Mouse (Mus musculus) liver, embryonic 12.5 days (tissue): ENCODE results near the gene Sh3pxd2a. TPM values are rescaled to one million over a fixed set of nuclear protein-coding genes. Genes with fewer than 3 reads are reported as not detected.

Experiments used
- ATAC-seq: fragments of 200-750 bp; cut with Nextera tagmentation; 2 replicates; pipeline ENCODE4 v1.8.0; 2017; ENCODE audit warnings: moderate number of reproducible peaks, mild to moderate bottlenecking, moderate library complexity
- H3K27ac ChIP-seq: fragments of 300-500 bp; sonication (generic); 2 replicates; pipeline ENCODE4 v1.5.1; 2016; ENCODE audit warnings: mild to moderate bottlenecking
- H3K27me3 ChIP-seq: fragments of 300-500 bp; sonication (generic); replicated peaks from 2 replicates; pipeline ENCODE4 v1.6.1; 2016; ENCODE audit warnings: mild to moderate bottlenecking, moderate library complexity
- H3K36me3 ChIP-seq: fragments of 300-500 bp; sonication (generic); 2 replicates; pipeline ENCODE4 v1.6.1; 2016; ENCODE audit warnings: mild to moderate bottlenecking, moderate library complexity
- H3K4me1 ChIP-seq: fragments of 300-500 bp; sonication (generic); 2 replicates; pipeline ENCODE4 v1.6.1; 2016
- H3K4me2 ChIP-seq: fragments of 300-500 bp; sonication (generic); 2 replicates; pipeline ENCODE4 v1.6.1; 2016; ENCODE audit warnings: mild to moderate bottlenecking, moderate library complexity
- H3K4me3 ChIP-seq: fragments of 300-500 bp; sonication (generic); 2 replicates; pipeline ENCODE4 v1.5.1; 2016; ENCODE audit warnings: mild to moderate bottlenecking, moderate library complexity
- H3K9ac ChIP-seq: fragments of 300-500 bp; sonication (generic); 2 replicates; pipeline ENCODE4 v1.6.1; 2016; ENCODE audit warnings: mild to moderate bottlenecking, moderate library complexity
- H3K9me3 ChIP-seq: fragments of 300-500 bp; sonication (generic); replicated peaks from 2 replicates; pipeline ENCODE4 v1.6.1; 2016; ENCODE audit warnings: mild to moderate bottlenecking, moderate library complexity
- WGBS: fragments of 180-500 bp; shearing (Covaris S2); methylation state at CpG from one replicate; pipeline ENCODE4 v1.1.7; 2016; ENCODE audit not compliant: insufficient replicate concordance; 5-methylcytosine and 5-hydroxymethylcytosine counted together
- polyA plus RNA-seq: library from polyadenylated mRNA; unstranded; fragments of >200 nt; fragmentation: Nextera tagmentation; extraction: Ambion mirVana; gene quantifications from 2 replicates; pipeline ENCODE4 v1.2.1, GENCODE M21; 2016

Sh3pxd2a gene
- polyA plus RNA-seq, 1 experiment from 2014 or later: 1.1 TPM

DNA sequence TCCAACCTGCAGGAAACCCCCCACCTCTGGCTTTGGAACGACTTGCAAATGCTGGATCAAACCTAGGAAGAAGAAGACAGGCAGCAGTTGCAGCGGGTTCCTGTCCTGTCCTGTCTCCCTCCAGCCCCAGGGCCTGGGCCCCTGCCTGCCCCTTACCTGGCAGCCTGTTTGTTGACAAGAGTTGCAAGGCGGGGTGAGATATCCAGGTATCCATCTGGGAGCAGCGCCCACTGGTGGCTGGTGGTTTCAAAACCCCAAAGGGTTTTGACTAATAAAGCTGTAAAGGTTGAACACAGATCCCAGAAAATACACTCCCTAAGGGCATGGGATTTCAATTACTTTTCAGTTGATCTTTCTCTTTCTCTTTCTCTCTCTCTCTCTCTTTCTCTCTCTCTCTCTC, 24.0 kb upstream of the Sh3pxd2a start:
- no peak for ATAC-seq
- no peaks in the 10 kb centered on the region for H3K9me3 ChIP-seq
- H3K27ac ChIP-seq: no peak overlapping the region
- no peak overlapping the region for H3K9ac ChIP-seq
- no peak overlapping the region for H3K4me3 ChIP-seq
- WGBS: 32% methylated on average over 4 of the region's 4 CpGs
- peaks cover 4% of the 10 kb centered on the region; the same call in 1 of the 2 replicates for H3K27me3 ChIP-seq
- H3K4me1 ChIP-seq: peaks cover 5% of the 10 kb centered on the region; the same call in 1 of the 2 replicates
- H3K36me3 ChIP-seq: 0 out of 2 replicates have a peak, but pooled peaks cover 2% of the 10 kb centered on the region
- H3K4me2 ChIP-seq: no peak overlapping the region

DNA sequence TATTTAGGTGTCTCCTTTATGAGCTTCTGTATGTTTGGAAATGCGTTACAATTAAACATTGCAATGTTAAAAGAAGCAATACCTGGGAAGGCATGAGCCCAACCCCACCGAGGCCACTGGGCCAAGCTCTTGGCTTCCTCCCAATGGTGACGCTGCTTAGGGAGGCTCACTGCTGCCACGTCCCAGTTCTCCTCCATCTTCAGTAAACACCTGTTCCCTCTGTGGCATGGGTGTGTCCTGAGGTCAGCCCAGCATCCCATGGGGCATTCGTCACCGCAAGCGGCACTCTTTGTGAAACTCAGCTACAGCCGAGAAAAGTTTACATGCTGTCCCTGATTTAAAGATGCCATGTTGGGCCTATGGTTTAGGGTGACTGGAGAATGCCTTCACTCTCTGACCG, 23.4 kb upstream of the Sh3pxd2a start:
- Histone ChIP-seq H3K9me3 (no peaks in the 10 kb centered on the region), H3K9ac (no peak overlapping the region), H3K27ac (no peak overlapping the region), H3K36me3 (0 out of 2 replicates have a peak, but pooled peaks cover 2% of the 10 kb centered on the region), H3K4me1 (peaks cover 5% of the 10 kb centered on the region; the same call in 1 of the 2 replicates), H3K27me3 (no peaks in the 10 kb centered on the region; the same call in 1 of the 2 replicates), H3K4me2 (no peak overlapping the region), H3K4me3 (no peak overlapping the region)
- ATAC-seq: no peak
- 76% methylated on average over 9 of the region's 9 CpGs for WGBS

DNA sequence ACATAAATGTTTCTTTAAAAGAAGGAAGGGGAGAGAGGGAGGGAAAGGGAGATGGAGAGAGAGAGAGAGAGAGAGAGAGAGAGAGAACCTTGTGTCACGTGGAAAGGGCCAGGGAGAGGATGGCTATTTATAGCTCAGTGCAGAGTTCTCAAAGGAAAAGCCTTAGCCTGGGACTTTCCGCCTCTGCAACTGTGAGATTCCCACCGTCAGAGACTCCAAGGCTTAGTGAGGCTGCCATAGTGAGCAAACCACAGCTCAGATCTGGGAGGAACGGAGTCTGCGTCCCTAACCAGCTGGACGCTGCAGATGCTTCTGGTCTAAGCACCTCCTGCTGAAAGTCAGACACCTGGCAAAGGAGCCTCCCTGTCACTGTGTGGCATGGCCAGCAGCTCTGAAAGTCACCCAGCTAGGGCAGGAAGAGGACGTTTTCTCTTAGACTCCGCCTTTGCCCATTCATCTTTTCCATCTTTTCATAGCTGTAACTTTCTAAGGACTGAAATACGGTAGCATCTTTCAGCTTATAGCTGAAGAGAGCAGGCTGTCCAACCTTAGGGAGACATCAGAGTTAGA, 21.9 kb upstream of the Sh3pxd2a start:
- Histone ChIP-seq H3K9ac (no peak overlapping the region), H3K4me1 (0 out of 2 replicates have a peak, but pooled peaks cover 5% of the 10 kb centered on the region), H3K36me3 (0 out of 2 replicates have a peak, but pooled peaks cover 2% of the 10 kb centered on the region), H3K4me3 (no peak overlapping the region), H3K9me3 (0 out of 2 replicates have a peak, but pooled peaks cover 5% of the 10 kb centered on the region), H3K27ac (no peak overlapping the region), H3K4me2 (no peak overlapping the region), H3K27me3 (no peaks in the 10 kb centered on the region; the same call in 1 of the 2 replicates)
- ATAC-seq: no peak
- 23% methylated on average over 9 of the region's 9 CpGs for WGBS

DNA sequence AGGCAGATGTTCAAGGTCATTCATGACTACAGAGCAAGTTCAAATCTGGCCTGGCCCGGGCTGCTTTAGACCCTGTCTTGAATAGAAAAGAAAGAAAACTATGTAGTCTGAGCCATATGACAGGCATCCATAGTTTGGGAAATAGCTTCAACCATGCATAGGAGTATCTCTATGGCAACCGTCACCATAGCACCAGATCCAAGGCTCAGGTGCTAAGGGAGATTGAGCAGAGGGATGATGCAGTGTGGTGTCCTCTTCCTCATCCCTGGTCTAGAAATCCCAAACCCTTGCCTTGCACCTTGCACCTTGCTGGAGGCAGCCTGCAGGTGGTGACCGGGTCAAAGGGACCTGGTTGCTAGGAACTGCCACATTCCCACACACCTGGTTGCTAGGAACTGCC, 19.9 kb upstream of the Sh3pxd2a start:
- no peak overlapping the region for H3K4me2 ChIP-seq
- H3K4me1 ChIP-seq: 0 out of 2 replicates have a peak, but pooled peaks cover 5% of the 10 kb centered on the region
- no peaks in the 10 kb centered on the region for H3K36me3 ChIP-seq
- H3K4me3 ChIP-seq: no peak overlapping the region
- H3K27ac ChIP-seq: no peak overlapping the region
- no peak overlapping the region for H3K9ac ChIP-seq
- H3K27me3 ChIP-seq: no peaks in the 10 kb centered on the region; the same call in 1 of the 2 replicates
- ATAC-seq: no peak
- H3K9me3 ChIP-seq: 0 out of 2 replicates have a peak, but pooled peaks cover 5% of the 10 kb centered on the region
- WGBS: 75% methylated on average over 3 of the region's 3 CpGs

DNA sequence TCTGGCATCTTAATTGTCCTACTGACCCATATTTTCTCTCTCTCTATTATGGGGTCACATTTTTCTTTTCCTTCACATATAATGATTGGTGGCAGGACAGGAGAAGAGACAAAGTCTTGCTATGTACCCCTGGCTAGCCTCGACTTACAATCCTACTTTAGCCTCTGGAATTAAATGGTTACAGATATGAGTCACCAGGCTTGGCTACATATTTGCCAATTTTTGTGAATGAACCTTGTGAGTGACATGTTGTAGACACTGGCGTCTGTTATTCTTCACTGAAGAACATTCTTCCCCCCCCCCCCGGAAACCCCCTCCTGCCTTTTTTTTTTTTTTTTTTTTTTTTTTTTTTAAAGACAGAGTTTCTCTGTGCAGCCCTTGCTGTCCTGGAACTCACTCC, 19.1 kb upstream of the Sh3pxd2a start:
- no peak overlapping the region for H3K4me2 ChIP-seq
- 0 out of 2 replicates have a peak, but pooled peaks cover 5% of the 10 kb centered on the region for H3K4me1 ChIP-seq
- 69% methylated on average over 3 of the region's 3 CpGs for WGBS
- H3K27me3 ChIP-seq: no peaks in the 10 kb centered on the region; the same call in 1 of the 2 replicates
- no peak overlapping the region for H3K4me3 ChIP-seq
- no peak overlapping the region for H3K27ac ChIP-seq
- H3K36me3 ChIP-seq: no peaks in the 10 kb centered on the region
- no peak for ATAC-seq
- no peak overlapping the region for H3K9ac ChIP-seq
- H3K9me3 ChIP-seq: 0 out of 2 replicates have a peak, but pooled peaks cover 5% of the 10 kb centered on the region

DNA sequence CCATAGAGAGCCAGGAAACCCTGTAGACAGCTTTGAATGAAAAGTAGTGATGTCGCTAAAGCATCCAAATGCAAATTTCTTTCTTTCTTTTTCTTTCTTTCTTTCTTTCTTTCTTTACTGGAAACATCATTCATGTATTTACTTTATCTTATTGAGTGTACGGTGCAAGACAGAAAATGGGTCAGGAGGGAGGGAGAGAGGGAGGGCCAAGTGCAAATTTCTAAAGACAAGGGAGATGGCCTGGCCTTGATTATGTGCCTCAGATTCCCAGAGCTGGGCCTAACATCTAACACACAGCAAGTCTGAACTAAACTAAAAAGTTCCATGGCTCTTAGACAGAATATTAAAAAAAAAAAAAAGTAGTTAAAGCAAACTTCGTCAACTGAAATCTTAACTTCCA, 9.3 kb upstream of the Sh3pxd2a start:
- no peak overlapping the region for H3K9ac ChIP-seq
- no peaks in the 10 kb centered on the region for H3K36me3 ChIP-seq
- H3K27ac ChIP-seq: no peak overlapping the region
- H3K9me3 ChIP-seq: no peaks in the 10 kb centered on the region
- H3K4me2 ChIP-seq: no peak overlapping the region
- no peak overlapping the region for H3K4me3 ChIP-seq
- 67% methylated on average over 3 of the region's 3 CpGs for WGBS
- H3K27me3 ChIP-seq: peaks cover 9% of the 10 kb centered on the region; the same call in 1 of the 2 replicates
- H3K4me1 ChIP-seq: peaks cover 28% of the 10 kb centered on the region
- no peak for ATAC-seq

DNA sequence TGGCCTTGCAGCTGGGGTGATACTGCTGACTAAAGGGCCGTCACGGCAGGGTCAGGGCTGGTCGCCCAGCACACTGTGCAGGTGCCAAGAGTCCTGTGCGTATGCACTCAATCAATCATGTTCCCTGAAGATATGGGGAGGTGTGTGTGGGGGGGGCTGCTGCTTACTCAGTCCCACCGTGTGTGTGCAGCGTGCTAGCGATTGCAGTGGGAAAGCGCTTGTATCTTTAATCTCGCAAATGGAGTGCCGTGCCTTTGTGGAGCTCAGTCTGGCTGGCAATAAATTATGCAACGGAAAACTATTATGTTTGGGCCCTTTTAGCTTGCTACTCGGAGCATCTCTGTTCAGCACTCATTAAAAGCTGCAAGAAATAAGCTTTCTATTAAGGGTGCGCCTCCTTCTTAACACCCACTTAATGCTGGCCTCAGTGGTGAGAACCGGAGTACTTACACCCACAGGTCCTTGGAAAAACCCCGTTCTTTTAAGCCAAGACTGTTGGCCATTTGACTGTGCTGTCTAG, 8.7 kb upstream of the Sh3pxd2a start:
- Histone ChIP-seq H3K4me1 (peaks cover 33% of the 10 kb centered on the region), H3K9ac (no peak overlapping the region), H3K4me3 (no peak overlapping the region), H3K27me3 (peaks cover 9% of the 10 kb centered on the region; the same call in 1 of the 2 replicates), H3K4me2 (no peak overlapping the region), H3K36me3 (no peaks in the 10 kb centered on the region), H3K9me3 (no peaks in the 10 kb centered on the region), H3K27ac (no peak overlapping the region)
- 66% methylated on average over 15 of the region's 15 CpGs for WGBS
- ATAC-seq: no peak

DNA sequence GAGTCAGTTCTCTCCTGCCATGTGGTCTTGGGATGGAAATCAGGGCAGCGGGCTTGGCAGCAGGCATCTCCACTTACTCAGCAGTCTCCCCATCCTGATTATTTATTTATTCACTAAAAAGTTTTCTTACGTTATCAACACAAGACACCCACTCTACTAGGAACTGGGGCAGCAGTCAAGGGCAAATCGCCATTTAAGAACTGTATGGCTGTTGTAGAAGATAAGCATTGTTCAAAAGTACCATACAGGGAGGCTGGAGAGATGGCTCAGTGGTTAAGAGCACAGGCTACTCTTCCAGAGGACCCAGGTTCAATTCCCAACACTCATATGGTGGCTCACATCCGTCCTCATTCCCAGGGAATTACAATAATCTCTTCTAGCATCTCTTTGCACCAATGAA, 7.6 kb upstream of the Sh3pxd2a start:
- no peaks in the 10 kb centered on the region for H3K9me3 ChIP-seq
- H3K27ac ChIP-seq: no peak overlapping the region
- H3K4me1 ChIP-seq: peaks cover 33% of the 10 kb centered on the region
- ATAC-seq: peak; percentile 78
- WGBS: 32% methylated on average over 4 of the region's 4 CpGs
- no peak overlapping the region for H3K4me3 ChIP-seq
- no peaks in the 10 kb centered on the region for H3K36me3 ChIP-seq
- H3K27me3 ChIP-seq: peaks cover 9% of the 10 kb centered on the region; the same call in 1 of the 2 replicates
- H3K4me2 ChIP-seq: no peak overlapping the region
- no peak overlapping the region for H3K9ac ChIP-seq

DNA sequence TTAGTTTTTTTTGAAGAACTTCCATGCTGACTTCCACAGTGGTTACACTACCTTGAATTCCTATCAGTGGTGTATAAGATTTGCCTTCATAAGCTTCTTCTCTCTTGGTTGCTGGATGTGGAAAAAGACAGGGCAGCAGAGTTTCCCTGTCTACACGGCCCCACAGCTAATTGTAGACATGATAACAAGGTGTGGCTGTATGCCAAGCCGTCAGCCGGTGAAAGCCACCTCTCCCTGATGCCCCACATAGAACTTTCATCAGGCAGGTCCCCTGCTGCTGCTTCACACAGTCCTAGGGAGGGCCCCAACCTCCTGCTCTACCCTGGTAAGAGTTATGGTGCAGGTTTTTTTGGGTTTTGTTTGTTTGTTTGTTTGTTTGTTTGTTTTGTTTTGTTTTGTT, 4.5 kb upstream of the Sh3pxd2a start:
- Histone ChIP-seq H3K4me2 (no peak overlapping the region), H3K36me3 (no peaks in the 10 kb centered on the region), H3K27ac (no peak overlapping the region), H3K4me3 (no peak overlapping the region), H3K9ac (no peak overlapping the region), H3K4me1 (peaks cover 50% of the 10 kb centered on the region), H3K27me3 (peaks cover 24% of the 10 kb centered on the region), H3K9me3 (no peaks in the 10 kb centered on the region)
- WGBS: 41% methylated on average over 3 of the region's 3 CpGs
- ATAC-seq: no peak

DNA sequence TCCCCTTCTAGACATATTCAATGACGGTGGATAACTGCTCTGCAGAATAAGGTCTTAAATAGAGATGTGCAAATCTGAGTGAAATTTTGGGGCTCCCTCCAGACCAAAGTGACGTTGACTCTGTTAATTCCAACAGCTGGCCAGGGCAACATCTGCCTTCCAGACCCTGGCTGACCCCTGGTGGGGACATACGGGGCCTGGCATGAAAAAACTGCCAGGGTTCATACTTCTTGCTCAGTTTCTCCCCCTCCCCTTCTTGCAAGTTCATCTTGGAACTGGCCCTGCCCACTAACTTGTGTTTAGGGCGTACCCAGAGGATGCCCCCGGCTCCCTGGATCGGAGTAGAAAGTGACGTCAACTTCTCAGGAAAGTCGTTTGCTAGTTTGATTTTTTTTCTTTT, 2.6 kb upstream of the Sh3pxd2a start:
- no peak for ATAC-seq
- H3K27me3 ChIP-seq: peaks cover 38% of the 10 kb centered on the region
- WGBS: 80% methylated on average over 8 of the region's 8 CpGs

DNA sequence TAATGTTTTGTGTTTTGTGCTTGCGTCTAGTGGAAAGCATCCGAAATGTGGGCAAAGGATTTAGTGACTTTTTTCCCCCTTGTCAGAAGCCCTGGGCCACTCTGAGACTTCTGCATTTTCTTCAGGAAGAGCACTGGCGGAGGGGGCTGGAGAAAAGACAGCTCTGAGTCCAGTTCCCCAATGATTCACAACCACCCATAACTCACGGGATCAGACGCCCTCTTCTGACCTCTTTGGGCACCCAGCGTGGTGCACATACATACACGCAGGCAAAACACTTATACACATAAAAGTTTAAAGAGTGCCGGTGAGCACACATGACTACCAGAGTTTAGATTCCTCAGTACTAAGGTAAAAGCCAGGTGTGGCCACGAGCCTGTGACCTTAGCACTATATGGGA, 1.3 kb upstream of the Sh3pxd2a start:
- H3K9me3 ChIP-seq: 0 out of 2 replicates have a peak, but pooled peaks cover 3% of the 10 kb centered on the region
- 29% methylated on average over 9 of the region's 9 CpGs for WGBS
- peak overlapping the region; percentile 96 for H3K4me2 ChIP-seq
- H3K9ac ChIP-seq: no peak overlapping the region
- H3K27ac ChIP-seq: peak overlapping the region; percentile 79
- peaks cover 6% of the 10 kb centered on the region; the same call in 1 of the 2 replicates for H3K36me3 ChIP-seq
- H3K4me3 ChIP-seq: peak overlapping the region; percentile 71; the same call in 1 of the 2 replicates
- peaks cover 50% of the 10 kb centered on the region for H3K4me1 ChIP-seq
- peaks cover 38% of the 10 kb centered on the region for H3K27me3 ChIP-seq
- no peak for ATAC-seq

More for the DNA sequence above, 2.6 kb upstream of the Sh3pxd2a start:
- H3K4me1 ChIP-seq: peaks cover 53% of the 10 kb centered on the region
- no peak overlapping the region for H3K4me2 ChIP-seq
- no peak overlapping the region for H3K9ac ChIP-seq
- 0 out of 2 replicates have a peak, but pooled peaks cover 1% of the 10 kb centered on the region for H3K9me3 ChIP-seq
- no peak overlapping the region for H3K27ac ChIP-seq
- peaks cover 5% of the 10 kb centered on the region; the same call in 1 of the 2 replicates for H3K36me3 ChIP-seq
- H3K4me3 ChIP-seq: no peak overlapping the region

DNA sequence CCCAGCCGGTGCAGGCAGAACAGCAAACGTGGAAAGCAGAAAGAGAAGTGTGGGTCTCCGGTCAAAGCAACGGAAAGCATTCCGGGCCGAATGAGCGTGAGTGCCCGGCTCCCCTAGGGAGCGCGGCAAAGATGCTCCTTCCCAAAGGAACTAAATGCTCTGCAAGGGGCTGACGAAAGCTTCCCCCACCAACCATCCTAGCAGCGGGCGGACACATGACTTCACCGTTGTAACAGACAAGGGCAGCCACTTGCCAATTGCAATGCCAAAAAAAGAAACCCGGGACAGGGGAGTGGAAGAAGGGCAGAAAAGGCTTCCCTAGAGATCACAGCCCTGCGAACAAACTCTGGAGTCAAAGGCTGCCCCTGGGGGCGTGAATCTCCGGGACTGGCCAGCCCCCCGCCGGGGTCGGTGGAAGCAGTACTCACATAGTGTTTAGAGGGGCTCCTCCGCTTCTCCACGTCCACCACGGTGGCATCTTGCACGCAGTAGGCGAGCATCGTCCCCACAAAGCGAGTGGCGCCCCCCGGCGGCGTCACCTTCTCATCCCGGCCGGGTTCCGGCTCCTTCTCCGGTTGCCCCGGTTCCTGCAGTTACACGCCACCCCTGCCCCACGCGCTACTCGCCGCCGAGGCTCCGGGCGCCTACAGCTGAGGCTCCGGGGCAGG, 431 bp downstream of the Sh3pxd2a start:
- H3K9ac ChIP-seq: peak overlapping the region; percentile 86
- peak overlapping the region; percentile 96 for H3K4me2 ChIP-seq
- ATAC-seq: peak; percentile 70
- WGBS: 1% methylated on average over 46 of the region's 46 CpGs
- H3K27ac ChIP-seq: peak overlapping the region; percentile 79
- peak overlapping the region; percentile 71 for H3K4me3 ChIP-seq
- 0 out of 2 replicates have a peak, but pooled peaks cover 3% of the 10 kb centered on the region for H3K9me3 ChIP-seq
- peaks cover 6% of the 10 kb centered on the region; the same call in 1 of the 2 replicates for H3K36me3 ChIP-seq
- H3K4me1 ChIP-seq: peaks cover 62% of the 10 kb centered on the region
- peaks cover 38% of the 10 kb centered on the region for H3K27me3 ChIP-seq
